Mouse (Mus musculus) Patski (cell line): ENCODE results near the gene Lce3b. TPM values are rescaled to one million over a fixed set of nuclear protein-coding genes. Genes with fewer than 3 reads are reported as not detected.

ENCODE experiments used
- ATAC-seq: fragments of 100-300 bp; one replicate; pipeline ENCODE4 v1.8.0; 2021
- CTCF ChIA-PET: fragments of 350-600 bp; sonication (Branson Sonifier 250); formaldehyde crosslinking; loops from one replicate; lab custom pipeline; 2022; ENCODE audit warnings: inconsistent platforms; lab: Charles Lee
- POLR2A ChIA-PET: fragments of 350-600 bp; sonication (Branson Sonifier 250); formaldehyde crosslinking; loops from one replicate; lab custom pipeline; 2022; ENCODE audit warnings: antibody characterized with exemption, inconsistent platforms; lab: Charles Lee
- DNase-seq: peaks from one replicate; pipeline ENCODE4 v3.0.0-alpha.2; 2011; ENCODE audit warnings: low read depth, low spot score
- H3K27me3 ChIP-seq: fragments of 371-371 bp; one replicate; pipeline ENCODE4 v1.5.1; 2021
- CTCF ChIP-seq: fragments of 100-300 bp; IDR thresholded peaks from one replicate; pipeline ENCODE4 v1.5.1; 2021
- in situ Hi-C: fragments of 300-500 bp; cut with MboI; formaldehyde crosslinking; loops from 3 replicates; pipeline ENCODE4 v1.11.1; 2018; ENCODE audit warnings: low pct_unique_long_range_greater_than_20kb, mixed read lengths
- polyA plus RNA-seq: library from polyadenylated mRNA; unstranded; gene quantifications from one replicate; pipeline ENCODE4 v1.2.3, GENCODE M21; 2021

Gene Lce3b
- polyA plus RNA-seq = not detected

- ATAC-seq (no peak), DNase-seq (no peak)
- ChIA-PET POLR2A (no interaction called here), CTCF (interaction anchor here (1.8 kb wide), 1 partner anchor 25 kb away, joined by 6 read pairs; no protein-coding TSS in a partner anchor)
- peaks cover 10% of the 10 kb centered on the region for H3K27me3 ChIP-seq
- no peak for TF ChIP-seq CTCF
- in situ Hi-C loops = no loop called here
Observed at GRCm38 (mm10) chr3:92932679-92933078, at the start of gene Lce3b. Lce3b (plus strand) TSS chr3:92932979.

GRCm38 (mm10) chr3:92894063-92894462 lies 38.7 kb upstream of the Lce3b start:
- H3K27me3 ChIP-seq = peaks cover 18% of the 10 kb centered on the region
- no peak for ATAC-seq
- CTCF ChIA-PET = interaction anchor here (2.6 kb wide), 1 partner anchor 13 kb away, joined by 13 read pairs; no protein-coding TSS in a partner anchor
- no peak for DNase-seq
- no peak for TF ChIP-seq CTCF
- in situ Hi-C loops = no loop called here
- POLR2A ChIA-PET = no interaction called here

GRCm38 (mm10) chr3:92894489-92894888 lies 38.3 kb upstream of the Lce3b start:
- in situ Hi-C loops = no loop called here
- ATAC-seq (no peak), DNase-seq (no peak)
- no peak for TF ChIP-seq CTCF
- POLR2A ChIA-PET = no interaction called here
- CTCF ChIA-PET = interaction anchor here (2.6 kb wide), 1 partner anchor 12 kb away, joined by 13 read pairs; no protein-coding TSS in a partner anchor
- peaks cover 22% of the 10 kb centered on the region for H3K27me3 ChIP-seq

DNA sequence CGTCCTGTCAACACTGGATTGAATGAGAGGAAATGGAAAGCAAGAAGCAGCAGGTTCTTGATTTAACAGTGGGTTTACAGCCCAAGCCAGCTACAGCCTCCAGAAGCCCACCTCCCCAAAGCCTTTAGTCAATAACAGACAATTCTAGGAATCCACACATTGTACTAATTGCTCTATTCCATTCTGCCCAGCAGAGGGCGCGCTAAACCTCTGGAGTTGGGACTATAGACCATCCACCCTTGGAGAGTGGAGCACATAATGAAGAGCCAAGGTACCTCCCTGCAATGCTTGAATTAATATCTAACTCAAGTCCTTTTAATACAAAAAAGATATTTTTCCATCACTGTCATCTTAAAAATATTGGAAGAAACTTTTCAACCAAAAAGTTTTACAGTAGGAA lies 29.8 kb upstream of the Lce3b start:
- H3K27me3 ChIP-seq = peaks cover 38% of the 10 kb centered on the region
- DNase-seq = no peak
- ChIA-PET CTCF (interaction anchor here (1.1 to 9.3 kb wide), 6 partner anchors 10 to 753 kb away, joined by 3 to 123 read pairs (median 5); partner anchors contain the start of gene Crct1), POLR2A (no interaction called here)
- in situ Hi-C loops = no loop called here
- peak; percentile 86 for TF ChIP-seq CTCF
- ATAC-seq = peak; percentile 63

DNA sequence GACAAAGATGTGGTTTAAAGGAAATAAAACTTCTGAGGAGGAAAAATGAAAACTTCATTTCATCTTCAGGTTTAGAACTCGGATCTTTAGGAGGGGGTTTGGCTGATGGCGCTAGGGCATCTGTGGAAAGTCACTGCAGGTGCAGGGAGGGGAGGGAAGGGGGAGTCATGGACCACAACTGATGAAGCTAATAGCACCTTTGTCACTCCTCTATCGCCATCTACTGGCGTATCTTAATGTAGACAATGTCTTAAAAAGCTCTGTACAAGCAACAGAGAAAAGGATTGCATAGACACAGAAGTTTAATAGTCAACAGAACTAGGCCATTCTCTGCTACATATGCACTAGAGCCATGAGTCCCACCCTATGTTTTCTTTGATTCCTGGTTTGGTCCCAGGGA lies 29.1 kb upstream of the Lce3b start:
- CTCF ChIA-PET = interaction anchor here (0.9 to 9.3 kb wide), 9 partner anchors 11 to 754 kb away, joined by 3 to 123 read pairs (median 4); no protein-coding TSS in a partner anchor
- POLR2A ChIA-PET = no interaction called here
- in situ Hi-C loops = no loop called here
- DNase-seq (no peak), ATAC-seq (no peak)
- TF ChIP-seq CTCF = peak; percentile 45
- H3K27me3 ChIP-seq = peaks cover 35% of the 10 kb centered on the region

- ChIA-PET CTCF (interaction anchor here (1.8 to 9.3 kb wide), 3 partner anchors 15 to 755 kb away, joined by 5 to 123 read pairs (median 20); no protein-coding TSS in a partner anchor), POLR2A (interaction anchor here (0.7 kb wide), 1 partner anchor 11 kb away, joined by 3 read pairs; no protein-coding TSS in a partner anchor)
- no peak for TF ChIP-seq CTCF
- peaks cover 35% of the 10 kb centered on the region for H3K27me3 ChIP-seq
- DNase-seq (no peak), ATAC-seq (no peak)
- in situ Hi-C loops = no loop called here
Observed at GRCm38 (mm10) chr3:92905182-92905581, 27.6 kb upstream of the Lce3b start.

DNA sequence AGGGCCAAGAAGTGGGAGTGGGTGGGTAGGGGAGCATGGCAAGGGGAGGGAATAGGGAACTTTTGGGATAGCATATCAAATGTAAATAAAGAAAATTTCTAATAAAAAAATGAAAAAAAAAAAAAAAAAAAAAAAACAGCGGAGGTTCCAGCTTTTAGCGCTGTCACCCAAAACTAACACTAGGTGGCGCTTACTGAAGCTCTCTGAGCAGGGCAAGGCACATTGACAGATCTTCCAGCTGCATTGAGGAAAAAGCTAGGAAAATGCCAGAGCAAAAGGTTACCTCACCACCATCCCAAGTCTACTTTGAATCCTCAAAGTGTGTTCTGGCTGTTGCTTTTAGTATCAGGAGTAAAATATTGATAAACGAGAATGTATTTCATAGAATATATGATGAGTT lies 25.2 kb upstream of the Lce3b start:
- in situ Hi-C loops = no loop called here
- POLR2A ChIA-PET = no interaction called here
- peaks cover 36% of the 10 kb centered on the region for H3K27me3 ChIP-seq
- CTCF ChIA-PET = interaction anchor here (0.6 to 9.3 kb wide), 17 partner anchors 9 to 132 kb away, joined by 3 to 123 read pairs (median 4); partner anchors contain the start of gene Lce3c
- DNase-seq (no peak), ATAC-seq (peak; percentile 48)
- peak; percentile 89 for TF ChIP-seq CTCF

- TF ChIP-seq CTCF = peak; percentile 84
- DNase-seq (no peak), ATAC-seq (peak; percentile 92)
- ChIA-PET POLR2A (no interaction called here), CTCF (interaction anchor here (0.6 to 9.3 kb wide), 7 partner anchors 13 to 109 kb away, joined by 3 to 80 read pairs (median 7); no protein-coding TSS in a partner anchor)
- peaks cover 33% of the 10 kb centered on the region for H3K27me3 ChIP-seq
- in situ Hi-C loops = no loop called here
Observed at GRCm38 (mm10) chr3:92920364-92920763, 12.4 kb upstream of the Lce3b start.

GRCm38 (mm10) chr3:92926130-92926529 lies 6.6 kb upstream of the Lce3b start, which contains the start of gene Lce3a:
Lce3a (minus strand) TSS chr3:92926230.
- ATAC-seq (no peak), DNase-seq (no peak)
- POLR2A ChIA-PET = no interaction called here
- CTCF ChIA-PET = interaction anchor here (9.3 kb wide), 1 partner anchor 104 kb away, joined by 80 read pairs; no protein-coding TSS in a partner anchor
- no peak for TF ChIP-seq CTCF
- in situ Hi-C loops = loop anchor here (5.0 kb wide), 1 partner anchor 71 kb away; no protein-coding TSS in a partner anchor
- H3K27me3 ChIP-seq = peaks cover 18% of the 10 kb centered on the region

DNA sequence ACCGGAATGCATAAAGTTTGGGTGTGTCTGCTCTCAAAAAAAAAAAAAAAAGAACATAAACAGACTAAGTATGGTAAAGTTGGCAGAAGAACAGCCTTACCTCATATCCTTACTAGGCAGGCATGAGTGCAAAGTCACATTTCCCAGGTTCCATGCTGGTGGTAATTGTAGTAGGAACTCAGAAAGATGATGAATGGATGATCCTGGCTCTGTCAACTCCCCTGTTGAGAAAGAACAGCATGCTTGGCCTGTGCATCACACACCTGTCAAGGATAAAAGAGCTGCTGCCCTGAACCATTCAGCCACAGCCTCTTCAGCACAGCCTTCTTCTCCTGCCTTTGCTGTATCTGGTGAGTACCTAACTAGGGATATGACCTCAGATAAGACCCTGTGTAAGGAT lies 11.4 kb downstream of the Lce3b start, which contains the start of gene Lce3c:
Gene Lce3c (plus strand): TSS at position 301 of the 400 bp plus-strand sequence.
- TF ChIP-seq CTCF = no peak
- no peak for DNase-seq
- peak; percentile 44 for ATAC-seq
- in situ Hi-C loops = no loop called here
- ChIA-PET CTCF (interaction anchor here (1.0 to 1.9 kb wide), 3 partner anchors 19 to 87 kb away, joined by 3 to 5 read pairs (median 4); no protein-coding TSS in a partner anchor), POLR2A (interaction anchor here (0.7 kb wide), 1 partner anchor 74 kb away, joined by 4 read pairs; the partner anchor contains the start of gene 2310050C09Rik)
- H3K27me3 ChIP-seq = peaks cover 11% of the 10 kb centered on the region

DNA sequence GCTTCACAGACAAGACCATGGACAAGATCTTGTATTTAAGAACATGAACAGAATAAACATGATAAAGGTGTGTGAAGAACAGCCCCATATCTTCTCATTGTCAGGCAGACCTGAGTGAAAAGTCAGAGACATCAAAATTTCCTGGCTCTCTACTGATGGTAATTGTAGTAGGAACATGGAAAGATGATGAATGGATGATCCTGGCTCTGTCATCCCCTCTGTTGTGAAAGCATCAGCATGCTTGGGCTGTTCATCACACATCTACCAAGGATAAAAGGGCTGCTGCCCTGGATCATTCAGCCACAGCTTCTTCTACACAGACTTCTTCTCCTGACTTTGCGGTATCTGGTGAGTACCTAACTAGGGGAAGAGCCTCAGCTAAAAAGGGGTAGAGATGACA lies 24.3 kb downstream of the Lce3b start, which contains the start of gene Lce3d:
Gene Lce3d (plus strand): TSS at position 301 of the 400 bp plus-strand sequence.
- no peak for TF ChIP-seq CTCF
- peaks cover 29% of the 10 kb centered on the region for H3K27me3 ChIP-seq
- ChIA-PET CTCF (no interaction called here), POLR2A (no interaction called here)
- ATAC-seq (no peak), DNase-seq (no peak)
- in situ Hi-C loops = no loop called here
